Mouse (Mus musculus): ENCODE data around the gene Olfr593.
"Not testable (repeated sequence)": the region's sequence is repeated elsewhere in the genome, so short reads cannot be mapped to it uniquely, and the experiment has no call there.

Gene Olfr593

GRCm38 (mm10) chr7:103211562-103211961, at the start of gene Olfr593:
Olfr593 (plus strand) TSS chr7:103211862.
- no peak for DNase-seq (ENCODE audit: low read depth, low spot score)

- no peak for DNase-seq (ENCODE audit: low read depth, low spot score)
These were observed 42.0 kb upstream of the Olfr593 start for GRCm38 (mm10) chr7:103169697-103170096.

DNA sequence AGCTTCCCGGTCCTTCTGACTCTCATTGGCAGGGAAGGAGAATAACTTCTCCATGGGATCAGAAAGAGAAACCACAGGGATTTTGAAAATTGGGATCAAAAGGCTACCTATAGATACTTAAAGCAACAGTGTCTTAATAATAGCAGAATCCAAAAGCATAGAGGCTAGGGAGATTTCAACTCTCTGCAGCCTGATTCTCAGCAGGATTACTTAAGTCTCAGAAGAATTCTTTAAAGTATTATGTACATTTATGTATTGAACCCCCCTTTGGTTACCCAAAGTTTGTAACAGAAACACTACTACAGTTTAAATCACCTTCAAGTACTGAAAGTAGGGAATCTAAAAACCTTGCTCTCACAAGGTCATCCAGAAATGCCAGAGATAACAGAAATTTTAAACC, 33.4 kb upstream of the Olfr593 start, which contains the start of gene Olfr591:
Olfr591 (minus strand) TSS at position 101 of the 400 bp plus-strand sequence.
- DNase-seq (ENCODE audit: low read depth, low spot score): no peak

- DNase-seq (ENCODE audit: low read depth, low spot score): not testable (repeated sequence)
These were observed 27.2 kb upstream of the Olfr593 start, which contains the start of gene Olfr592 for GRCm38 (mm10) chr7:103184503-103184902. Olfr592 (plus strand) TSS chr7:103184803.

GRCm38 (mm10) chr7:103212050-103212449, 388 bp downstream of the Olfr593 start:
- not testable (repeated sequence) for DNase-seq (ENCODE audit: low read depth, low spot score)

- no peak for DNase-seq (ENCODE audit: low read depth, low spot score)
These were observed 5.0 kb downstream of the Olfr593 start, which contains the start of gene Olfr594 for GRCm38 (mm10) chr7:103216696-103217095. Olfr594 (plus strand) TSS chr7:103216996.

DNA sequence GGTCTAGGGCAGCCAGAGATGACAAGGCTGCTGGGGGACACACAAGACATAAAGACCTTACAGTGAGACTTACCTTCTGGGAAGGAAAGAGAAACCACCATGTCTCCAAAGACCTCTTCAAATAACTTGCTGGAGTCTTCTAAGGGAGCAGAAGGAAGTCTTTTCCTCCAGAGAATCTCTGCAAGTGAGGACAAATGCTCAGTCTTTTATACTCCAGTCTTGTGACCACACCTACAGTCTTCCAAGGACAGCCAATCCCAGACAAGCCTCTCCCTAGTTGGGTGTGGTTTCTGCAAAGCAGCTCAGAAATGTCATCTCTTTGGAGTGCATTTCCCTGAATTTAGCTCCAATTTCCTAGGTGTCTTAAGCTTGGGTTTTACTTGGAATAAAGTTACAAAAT, 40.7 kb downstream of the Olfr593 start, which contains the start of gene Usp17ld:
Usp17ld (minus strand) TSS at position 101 of the 400 bp plus-strand sequence.
- not testable (repeated sequence) for DNase-seq (ENCODE audit: low read depth, low spot score)

Measured in R1 (cell line).